ENCODE assay signal across 8 mouse cellular contexts in the genomic region with DNA sequence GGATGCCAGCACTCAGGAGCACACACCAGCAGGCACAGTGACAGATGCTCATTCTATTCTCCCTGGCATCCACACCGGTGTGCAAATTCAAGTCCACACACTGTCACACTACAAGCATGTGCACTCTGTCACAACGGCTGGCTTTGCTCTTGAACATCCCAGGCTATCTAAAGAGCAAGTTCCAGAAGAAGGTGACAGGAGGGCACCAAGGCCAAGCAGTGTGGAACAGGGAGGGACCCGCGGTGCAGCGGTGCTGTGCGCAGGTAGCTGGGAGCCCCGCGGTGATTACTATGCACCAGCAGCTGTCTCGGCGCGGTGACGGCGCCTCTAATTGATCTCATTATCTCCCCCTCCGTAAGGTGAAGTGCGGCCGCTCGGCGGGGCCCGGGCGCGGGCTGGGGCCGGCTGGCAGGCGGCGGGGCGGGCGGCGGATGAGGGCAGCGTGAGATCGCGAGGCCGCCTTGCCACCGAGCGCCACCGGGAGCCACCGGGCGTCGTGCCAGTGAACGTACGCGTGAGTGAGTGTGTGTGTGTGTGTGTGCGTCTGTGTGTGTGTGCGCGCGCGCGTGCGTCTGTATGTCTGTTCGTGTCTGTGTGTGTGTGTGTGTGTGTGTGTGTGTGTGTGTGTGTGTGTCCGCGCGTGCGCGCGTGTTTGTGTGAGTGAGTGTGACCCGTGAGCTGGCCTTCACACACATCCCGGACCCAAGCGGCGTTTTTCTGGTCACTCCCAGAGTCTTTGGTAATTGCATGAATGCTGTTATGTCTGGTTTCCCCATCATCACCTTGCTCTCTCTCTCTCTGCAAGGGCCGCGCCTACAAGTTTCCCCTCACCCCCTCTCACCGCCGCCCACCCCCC.
DNase-seq lines count a peak whose midpoint lies in the region; ATAC-seq lines count a peak whose summit lies in the region.

No protein-coding gene starts in this region.

- no peaks in the 10 kb centered on the region for H3K9me3 ChIP-seq in forebrain, embryonic 12.5 days
- no peaks in the 10 kb centered on the region for H3K9me3 ChIP-seq in liver, embryonic 16.5 days (replicated peaks; ENCODE audit: control insufficient read depth, low read length)

- ATAC-seq in forebrain, embryonic 12.5 days (ENCODE audit: low FRiP score) = peak; percentile 66
- no peak for ATAC-seq in liver, embryonic 16.5 days (ENCODE audit: low read depth)
- ATAC-seq in neutrophil, adult 5-6 weeks (ENCODE audit: extremely low read depth, insufficient number of reproducible peaks, low FRiP score, poor library complexity, severe bottlenecking) = 0 out of 2 replicates have a peak, but pooled peaks have one; percentile 23

- peaks cover 51% of the 10 kb centered on the region for H3K4me1 ChIP-seq in forebrain, embryonic 12.5 days
- H3K4me1 ChIP-seq in liver, embryonic 16.5 days (ENCODE audit: control insufficient read depth, low read depth, low read length) = no peaks in the 10 kb centered on the region

- 2% methylated on average over 46 of the region's 62 CpGs for WGBS in forebrain, embryonic 12.5 days
- WGBS in liver, embryonic 16.5 days (ENCODE audit: insufficient replicate concordance) = 3% methylated on average over 61 of the region's 62 CpGs

- peak overlapping the region; percentile 77 for H3K4me2 ChIP-seq in forebrain, embryonic 12.5 days
- H3K4me2 ChIP-seq in liver, embryonic 16.5 days (ENCODE audit: low read depth, low read length) = peak overlapping the region; percentile 39

- peak; percentile 72 for DNase-seq in layer of hippocampus, adult 11-12 months (ENCODE audit: low spot score)
- DNase-seq in layer of hippocampus, adult 9-10 months (ENCODE audit: low spot score) = no peak
- DNase-seq in heart, postnatal 10 days = peak; percentile 62 to 77
- DNase-seq in kidney, postnatal 4 days = peak; percentile 74 to 82
- peak; percentile 47 for DNase-seq in urinary bladder, postnatal 25 days (ENCODE audit: low spot score)

- peak overlapping the region; percentile 83 for H3K27ac ChIP-seq in forebrain, embryonic 12.5 days
- no peak overlapping the region for H3K27ac ChIP-seq in liver, embryonic 16.5 days (ENCODE audit: low read length)

- H3K27me3 ChIP-seq in forebrain, embryonic 12.5 days = peaks cover 13% of the 10 kb centered on the region
- peaks cover 21% of the 10 kb centered on the region for H3K27me3 ChIP-seq in liver, embryonic 16.5 days (ENCODE audit: control insufficient read depth, insufficient read depth, low read depth, low read length)

- intact Hi-C loops in heart, postnatal 10 days (cut with DNase I) = loop anchor here (5.0 kb wide), 1 partner anchor 148 kb away; the partner anchor contains the start of gene Zfp536

- peak overlapping the region; percentile 41 for H3K4me3 ChIP-seq in forebrain, embryonic 12.5 days (replicated peaks)
- H3K4me3 ChIP-seq in liver, embryonic 16.5 days (ENCODE audit: low read depth, low read length) = peak overlapping the region; percentile 26; the same call in 1 of the 2 replicates

- no peaks in the 10 kb centered on the region for H3K36me3 ChIP-seq in forebrain, embryonic 12.5 days (replicated peaks)
- no peaks in the 10 kb centered on the region for H3K36me3 ChIP-seq in liver, embryonic 16.5 days (ENCODE audit: control insufficient read depth, insufficient read depth)

- H3K9ac ChIP-seq in forebrain, embryonic 12.5 days = peak overlapping the region; percentile 59
- H3K9ac ChIP-seq in liver, embryonic 16.5 days (ENCODE audit: low read depth, low read length) = no peak overlapping the region
